Mouse (Mus musculus): ENCODE measurements at regions not wholly inside any gene's neighbourhood (a gene's known extent, or its start where the extent isn't known, plus 50 kb on each side); places are given as distances from the start of the nearest gene placed in this dataset.

DNA sequence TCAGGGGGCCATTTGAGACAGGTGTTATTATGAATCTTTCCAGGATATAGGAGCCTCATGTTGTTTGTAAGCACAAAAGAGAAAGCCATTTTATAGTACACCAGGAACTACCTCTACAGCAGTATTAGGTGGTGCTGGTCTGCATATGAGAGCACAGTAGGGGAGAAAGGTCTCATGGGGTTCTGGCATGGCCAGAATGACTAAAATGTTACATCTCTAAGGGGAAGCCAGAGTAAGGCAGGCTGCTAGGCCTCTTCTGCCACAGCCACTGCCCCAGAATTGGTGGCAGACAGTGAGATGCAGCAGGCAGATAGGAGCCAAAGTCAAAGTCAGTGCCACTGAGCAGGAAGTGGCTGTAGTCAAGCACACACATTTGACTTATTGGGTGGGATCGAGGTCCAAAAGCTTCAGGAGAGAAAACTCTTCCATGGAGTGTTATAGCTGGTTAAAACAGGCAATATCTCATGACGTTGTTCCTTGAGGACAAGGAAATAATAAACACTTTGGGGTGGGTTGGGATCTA lies 147.2 kb downstream of the Hira start:
- H3K4me3 ChIP-seq (replicated peaks; ENCODE audit: low read length), result no peak overlapping the region
- WGBS, result 80% methylated on average over 2 of the region's 2 CpGs
- H3K27me3 ChIP-seq (ENCODE audit: control insufficient read depth, insufficient read depth, low read length), result no peaks in the 10 kb centered on the region
- no peaks in the 10 kb centered on the region for H3K9me3 ChIP-seq (ENCODE audit: control insufficient read depth, low read length)
- TF ChIP-seq POLR2A (IDR thresholded peaks at IDR 0.05; ENCODE audit: borderline replicate concordance, extremely low read depth, insufficient read depth, insufficient read length), result no peak
- no peak overlapping the region for H3K9ac ChIP-seq (ENCODE audit: low read depth, low read length, severe bottlenecking)
- no peaks in the 10 kb centered on the region for H3K4me1 ChIP-seq (ENCODE audit: control insufficient read depth, insufficient read depth, low read length)
- H3K36me3 ChIP-seq (ENCODE audit: control insufficient read depth, insufficient read depth, low read length), result no peaks in the 10 kb centered on the region
- no peak overlapping the region for H3K4me2 ChIP-seq (replicated peaks; ENCODE audit: low read depth, low read length, severe bottlenecking)
- H3K27ac ChIP-seq (replicated peaks; ENCODE audit: low read depth, low read length), result no peak overlapping the region
- DNase-seq (ENCODE audit: low spot score) (no peak), ATAC-seq (ENCODE audit: low FRiP score, low read depth) (no peak)

DNA sequence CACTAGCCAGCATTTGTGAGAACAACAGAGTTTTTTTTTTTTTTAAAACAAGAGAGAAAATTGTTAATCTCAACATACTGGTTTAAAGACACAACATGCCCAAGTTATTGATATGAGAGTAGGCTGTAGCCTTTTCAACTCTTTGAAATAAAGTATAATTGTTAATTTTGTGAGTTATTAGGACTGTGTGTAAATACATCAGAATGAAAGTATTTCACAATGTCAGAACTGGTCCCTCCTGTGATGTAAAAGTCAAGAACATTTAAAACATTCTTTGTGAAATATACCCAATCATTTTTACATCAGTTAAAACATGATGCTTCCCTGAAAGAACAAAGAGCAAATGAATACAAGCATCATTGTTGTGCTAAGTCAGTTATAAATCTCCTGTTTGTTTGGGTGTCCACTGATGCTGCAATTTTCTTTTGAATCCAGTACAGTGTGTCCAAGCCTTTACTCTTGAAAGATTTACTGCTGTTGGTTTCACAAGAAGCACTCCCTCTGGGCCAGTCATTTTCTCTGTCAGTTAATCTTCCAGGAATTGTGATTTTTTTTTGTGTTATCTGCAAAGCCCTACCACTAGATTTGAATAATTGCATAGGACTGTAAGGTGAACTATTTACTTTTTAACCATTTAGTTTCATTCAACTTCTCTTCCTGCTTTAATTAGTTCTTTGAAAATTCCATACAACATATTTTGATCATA lies 148.5 kb downstream of the Hira start:
- Histone ChIP-seq H3K27ac (replicated peaks; ENCODE audit: low read depth, low read length) (no peak overlapping the region), H3K36me3 (ENCODE audit: control insufficient read depth, insufficient read depth, low read length) (no peaks in the 10 kb centered on the region), H3K4me1 (ENCODE audit: control insufficient read depth, insufficient read depth, low read length) (no peaks in the 10 kb centered on the region), H3K4me2 (replicated peaks; ENCODE audit: low read depth, low read length, severe bottlenecking) (no peak overlapping the region), H3K27me3 (ENCODE audit: control insufficient read depth, insufficient read depth, low read length) (no peaks in the 10 kb centered on the region), H3K9me3 (ENCODE audit: control insufficient read depth, low read length) (no peaks in the 10 kb centered on the region), H3K4me3 (replicated peaks; ENCODE audit: low read length) (no peak overlapping the region), H3K9ac (ENCODE audit: low read depth, low read length, severe bottlenecking) (no peak overlapping the region)
- DNase-seq (ENCODE audit: low spot score) (no peak), ATAC-seq (ENCODE audit: low FRiP score, low read depth) (no peak)
- no peak for TF ChIP-seq POLR2A (IDR thresholded peaks at IDR 0.05; ENCODE audit: borderline replicate concordance, extremely low read depth, insufficient read depth, insufficient read length)

DNA sequence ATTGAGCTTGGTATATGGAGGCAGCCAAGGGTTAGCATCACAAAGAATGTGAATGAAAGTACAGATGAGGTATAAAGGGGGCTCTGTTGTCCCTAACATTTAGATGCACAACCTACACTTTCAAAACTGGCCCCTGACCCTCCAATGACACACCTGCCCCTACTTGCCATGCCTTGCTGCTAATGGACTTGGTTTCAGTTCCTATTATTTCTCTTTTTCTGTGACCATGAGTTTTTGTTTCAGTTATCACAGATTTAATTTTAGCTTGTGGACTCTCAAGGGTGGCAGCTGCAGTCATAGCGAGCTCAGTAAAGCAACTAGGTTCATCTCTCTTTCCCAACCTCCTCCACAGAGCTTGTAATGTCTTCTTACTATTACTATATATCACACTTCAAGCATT lies 150.3 kb downstream of the Hira start:
- Histone ChIP-seq H3K27me3 (ENCODE audit: control insufficient read depth, insufficient read depth, low read length) (no peaks in the 10 kb centered on the region), H3K36me3 (ENCODE audit: control insufficient read depth, insufficient read depth, low read length) (no peaks in the 10 kb centered on the region), H3K4me1 (ENCODE audit: control insufficient read depth, insufficient read depth, low read length) (no peaks in the 10 kb centered on the region), H3K9ac (ENCODE audit: low read depth, low read length, severe bottlenecking) (no peak overlapping the region), H3K9me3 (ENCODE audit: control insufficient read depth, low read length) (no peaks in the 10 kb centered on the region), H3K4me3 (replicated peaks; ENCODE audit: low read length) (no peak overlapping the region), H3K27ac (replicated peaks; ENCODE audit: low read depth, low read length) (no peak overlapping the region), H3K4me2 (replicated peaks; ENCODE audit: low read depth, low read length, severe bottlenecking) (no peak overlapping the region)
- no peak for ATAC-seq (ENCODE audit: low FRiP score, low read depth)
- 64% methylated on average over 1 of the region's 1 CpGs for WGBS
- DNase-seq (ENCODE audit: low spot score), result no peak
- no peak for TF ChIP-seq POLR2A (IDR thresholded peaks at IDR 0.05; ENCODE audit: borderline replicate concordance, extremely low read depth, insufficient read depth, insufficient read length)

DNA sequence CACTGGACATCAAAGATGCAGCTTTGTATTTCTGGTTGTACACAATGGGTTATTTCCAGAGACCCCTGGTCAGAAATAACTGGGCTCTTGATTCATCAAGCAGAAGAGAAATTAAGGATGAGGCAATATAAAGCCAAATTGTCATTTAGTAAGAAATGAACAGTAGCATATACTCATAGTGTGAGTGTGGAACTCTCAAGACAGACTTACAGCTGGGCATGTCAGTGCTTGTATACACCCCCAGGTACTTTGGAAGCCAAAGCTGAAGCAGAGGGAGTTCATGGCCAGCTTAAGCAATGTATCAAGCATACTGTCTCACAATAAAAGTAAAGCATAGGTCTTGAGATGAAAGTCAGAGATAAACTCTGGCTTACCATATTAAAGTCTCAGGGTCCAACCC lies 155.7 kb downstream of the Hira start:
- DNase-seq (ENCODE audit: low spot score) (no peak), ATAC-seq (ENCODE audit: low FRiP score, low read depth) (no peak)
- TF ChIP-seq POLR2A (IDR thresholded peaks at IDR 0.05; ENCODE audit: borderline replicate concordance, extremely low read depth, insufficient read depth, insufficient read length), result no peak
- Histone ChIP-seq H3K27me3 (ENCODE audit: control insufficient read depth, insufficient read depth, low read length) (no peaks in the 10 kb centered on the region), H3K9ac (ENCODE audit: low read depth, low read length, severe bottlenecking) (no peak overlapping the region), H3K4me3 (replicated peaks; ENCODE audit: low read length) (no peak overlapping the region), H3K4me1 (ENCODE audit: control insufficient read depth, insufficient read depth, low read length) (no peaks in the 10 kb centered on the region), H3K9me3 (ENCODE audit: control insufficient read depth, low read length) (no peaks in the 10 kb centered on the region), H3K36me3 (ENCODE audit: control insufficient read depth, insufficient read depth, low read length) (no peaks in the 10 kb centered on the region), H3K27ac (replicated peaks; ENCODE audit: low read depth, low read length) (no peak overlapping the region), H3K4me2 (replicated peaks; ENCODE audit: low read depth, low read length, severe bottlenecking) (no peak overlapping the region)

DNA sequence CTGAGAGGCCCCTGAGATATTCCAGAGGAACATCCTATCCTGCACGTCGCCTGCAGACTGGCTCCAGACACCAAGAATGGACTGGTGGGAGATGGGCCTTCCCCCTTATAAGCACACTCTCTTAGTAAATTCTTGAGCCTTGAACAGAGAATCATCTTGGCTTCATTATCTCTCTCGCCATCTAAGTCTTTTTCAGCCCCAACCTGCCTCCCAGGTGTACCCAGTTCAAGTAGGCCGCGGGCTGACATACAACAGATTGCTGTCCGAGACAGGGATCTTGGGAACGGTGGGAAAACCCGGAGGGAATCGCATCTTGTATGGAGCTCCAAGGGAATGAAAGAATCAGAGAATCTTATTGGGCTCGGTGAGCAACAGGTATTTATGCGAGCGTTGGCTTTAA lies 158.9 kb downstream of the Hira start:
- Histone ChIP-seq H3K27me3 (ENCODE audit: control insufficient read depth, insufficient read depth, low read length) (no peaks in the 10 kb centered on the region), H3K4me1 (ENCODE audit: control insufficient read depth, insufficient read depth, low read length) (no peaks in the 10 kb centered on the region), H3K9ac (ENCODE audit: low read depth, low read length, severe bottlenecking) (no peak overlapping the region), H3K4me2 (replicated peaks; ENCODE audit: low read depth, low read length, severe bottlenecking) (no peak overlapping the region), H3K27ac (replicated peaks; ENCODE audit: low read depth, low read length) (no peak overlapping the region), H3K36me3 (ENCODE audit: control insufficient read depth, insufficient read depth, low read length) (no peaks in the 10 kb centered on the region), H3K4me3 (replicated peaks; ENCODE audit: low read length) (no peak overlapping the region), H3K9me3 (ENCODE audit: control insufficient read depth, low read length) (0 out of 2 replicates have a peak, but pooled peaks cover 4% of the 10 kb centered on the region)
- TF ChIP-seq POLR2A (IDR thresholded peaks at IDR 0.05; ENCODE audit: borderline replicate concordance, extremely low read depth, insufficient read depth, insufficient read length), result no peak
- WGBS, result 77% methylated on average over 12 of the region's 12 CpGs
- DNase-seq (ENCODE audit: low spot score), result no peak
- ATAC-seq (ENCODE audit: low FRiP score, low read depth), result no peak
